Mouse (Mus musculus) right cerebral cortex, postnatal 36 days (tissue): ENCODE measurements around the gene Hectd4.

Experiments used
- DNase-seq, 2 experiments: peaks; one replicate each; pipeline ENCODE4 v3.0.0; 2022; ENCODE audit warnings: low spot score in 2 of 2, mixed read lengths in 1 of 2

Hectd4 gene

DNA sequence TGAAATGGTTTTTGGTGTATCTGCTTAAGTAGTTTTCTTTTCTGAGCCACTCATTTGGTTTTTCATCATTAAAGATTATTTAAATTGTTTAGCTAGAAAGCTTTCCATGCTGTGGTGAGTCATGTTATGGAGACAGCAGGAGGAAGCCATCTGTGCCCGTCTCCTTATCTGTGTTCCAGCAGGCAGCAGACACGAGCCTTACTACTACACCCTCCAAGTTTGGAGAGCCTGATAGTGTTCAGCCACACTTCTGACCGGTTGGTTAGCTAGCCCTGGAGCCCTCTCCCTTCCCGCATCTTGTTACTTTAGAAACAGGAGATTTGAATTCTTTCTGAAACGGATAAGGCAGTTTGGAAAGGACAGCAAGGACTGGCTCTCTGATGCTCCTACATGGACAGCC is 16.2 kb downstream of the Hectd4 start:
- DNase-seq: peak; percentile 49 to 66

DNA sequence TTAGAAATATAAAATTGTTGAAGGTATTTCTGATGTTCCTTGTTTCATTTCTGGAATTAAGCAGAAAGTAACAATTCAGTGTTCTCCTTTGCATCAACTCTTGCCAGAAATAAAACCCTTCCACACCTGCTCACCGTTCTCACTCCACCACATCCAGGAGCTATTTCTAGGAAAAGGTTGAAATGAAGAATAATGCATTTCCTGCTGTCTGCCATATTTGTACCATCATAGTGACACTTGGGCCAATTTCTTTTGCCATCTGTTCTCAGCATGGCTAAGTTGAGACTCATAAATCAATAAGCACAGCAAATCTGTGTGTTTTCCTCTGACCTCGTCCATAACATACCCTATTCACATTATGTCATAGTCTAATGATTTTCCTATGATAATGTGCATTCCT is 18.2 kb downstream of the Hectd4 start:
- no peak for DNase-seq

DNA sequence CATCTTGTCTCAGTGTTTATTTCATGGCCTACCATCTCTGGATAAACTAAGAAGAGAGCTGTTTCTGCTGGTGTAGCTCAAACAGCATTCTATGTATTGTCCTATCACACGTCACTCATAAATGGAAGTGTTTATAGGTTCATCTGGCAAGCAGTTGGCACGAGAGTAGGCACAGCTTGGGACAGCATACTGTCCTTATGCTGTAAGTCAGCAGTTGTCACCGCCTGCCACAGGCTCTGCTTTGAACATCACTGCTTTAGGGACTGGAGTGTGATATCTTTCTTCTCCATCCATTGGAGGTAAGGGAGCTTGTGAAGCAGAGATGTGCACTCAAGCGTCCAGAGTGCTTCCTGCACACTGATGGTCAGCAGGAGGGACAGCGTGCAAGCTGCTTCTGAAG is 19.8 kb downstream of the Hectd4 start:
- no peak for DNase-seq

DNA sequence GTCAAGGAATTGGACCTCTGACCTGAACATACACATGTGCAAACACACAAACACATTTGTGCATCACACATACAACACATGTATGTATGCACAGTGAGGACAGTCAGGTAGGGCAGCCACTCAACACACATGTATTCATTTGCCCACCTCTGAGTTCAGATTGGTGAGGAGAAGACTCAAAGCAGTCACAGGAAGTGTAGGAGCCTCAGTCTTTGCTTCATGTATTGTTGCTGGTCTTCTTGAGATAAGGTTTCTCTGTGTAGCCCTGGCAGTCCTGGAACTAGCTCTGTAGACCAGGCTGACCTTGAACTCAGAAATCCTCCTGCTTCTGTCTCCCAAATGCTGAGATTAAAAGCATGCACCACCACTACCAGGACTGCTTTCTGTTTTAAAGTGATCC is 21.2 kb downstream of the Hectd4 start:
- DNase-seq: no peak

DNA sequence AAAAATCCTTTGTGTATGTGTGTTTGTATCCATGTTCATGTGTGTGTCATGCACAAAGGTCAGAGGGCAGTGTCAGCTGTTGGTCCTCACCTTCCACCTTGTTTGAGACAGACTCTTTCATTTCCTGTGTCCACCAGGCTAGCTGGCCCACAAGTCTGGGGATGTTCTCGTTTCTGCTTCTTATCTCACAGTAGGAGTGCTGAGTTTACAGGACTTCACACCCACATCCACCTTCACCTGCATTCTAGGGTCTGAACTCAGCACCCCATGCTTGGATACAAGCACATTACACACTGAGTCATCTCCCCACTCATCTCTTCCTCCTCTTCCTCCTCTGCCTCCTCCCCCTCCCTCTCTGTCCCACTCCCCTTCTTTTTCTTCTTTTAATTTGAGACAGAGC is 22.2 kb downstream of the Hectd4 start:
- DNase-seq: no peak

DNA sequence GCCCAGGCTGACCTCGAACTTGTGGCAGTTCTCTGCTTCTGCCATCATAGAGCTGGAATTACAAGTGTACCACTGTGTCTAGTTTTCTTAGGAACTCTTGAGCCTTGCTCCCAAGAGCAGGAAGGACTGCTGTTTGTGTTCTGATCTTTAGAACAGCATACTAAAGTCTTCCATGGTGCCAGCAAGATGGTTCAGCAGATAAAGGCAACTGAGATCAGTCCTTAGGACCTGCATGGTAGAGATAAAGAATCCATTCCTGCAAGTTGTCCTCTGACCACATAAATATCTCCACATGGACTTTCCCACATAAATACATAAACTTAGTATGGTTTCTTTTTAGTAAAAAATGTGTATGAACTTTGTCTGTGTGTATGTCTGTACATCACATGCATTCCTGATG is 22.7 kb downstream of the Hectd4 start:
- DNase-seq: no peak

DNA sequence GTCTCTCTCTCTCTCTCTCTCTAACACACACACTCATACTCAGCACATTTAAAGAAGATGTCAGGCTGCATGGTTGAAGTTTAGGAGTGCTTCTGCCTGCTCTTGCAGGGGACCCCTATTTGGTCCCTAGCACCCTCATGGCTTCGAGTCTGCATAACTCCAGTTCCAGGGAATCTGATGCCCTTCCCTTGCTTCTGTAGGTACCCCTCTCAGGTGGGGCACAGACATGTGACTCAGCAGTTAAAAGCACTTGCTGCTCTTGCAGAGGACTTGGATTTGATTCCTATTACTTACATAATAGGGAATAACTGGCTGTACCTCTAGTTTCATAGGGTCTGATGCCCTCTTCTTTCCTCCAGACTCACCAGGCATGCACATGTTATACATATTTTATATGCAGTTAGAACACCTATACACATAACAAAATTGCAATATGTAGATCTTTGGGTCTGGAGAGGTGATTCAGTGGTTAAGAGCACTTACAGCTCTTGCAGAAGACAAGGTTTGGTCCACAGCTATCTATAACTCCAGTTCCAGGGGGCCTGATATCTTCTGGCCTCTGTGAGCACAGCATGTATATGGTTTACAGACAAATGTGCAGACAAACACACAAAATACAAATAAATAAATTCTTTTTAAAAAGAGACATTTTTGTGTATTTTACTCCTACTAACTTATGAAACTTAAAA is 23.8 kb downstream of the Hectd4 start:
- DNase-seq: no peak

DNA sequence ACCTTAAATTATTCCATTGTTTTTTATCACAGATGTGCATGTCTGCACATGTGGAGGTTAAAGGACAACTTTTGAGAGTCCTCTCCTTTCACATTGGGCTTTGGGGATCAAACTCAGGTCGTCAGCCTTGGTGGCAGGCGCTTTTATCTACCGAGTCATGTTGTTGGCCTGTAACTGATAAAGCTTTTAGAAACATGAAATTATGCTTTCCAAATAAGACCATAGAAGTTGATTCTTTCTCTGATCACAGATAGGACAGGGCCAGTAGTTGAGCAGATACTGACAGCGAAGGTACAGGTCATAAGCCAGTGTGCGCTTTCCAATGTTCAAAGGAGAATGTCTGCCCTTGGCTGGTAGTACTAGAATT is 24.3 kb downstream of the Hectd4 start:
- no peak for DNase-seq

DNA sequence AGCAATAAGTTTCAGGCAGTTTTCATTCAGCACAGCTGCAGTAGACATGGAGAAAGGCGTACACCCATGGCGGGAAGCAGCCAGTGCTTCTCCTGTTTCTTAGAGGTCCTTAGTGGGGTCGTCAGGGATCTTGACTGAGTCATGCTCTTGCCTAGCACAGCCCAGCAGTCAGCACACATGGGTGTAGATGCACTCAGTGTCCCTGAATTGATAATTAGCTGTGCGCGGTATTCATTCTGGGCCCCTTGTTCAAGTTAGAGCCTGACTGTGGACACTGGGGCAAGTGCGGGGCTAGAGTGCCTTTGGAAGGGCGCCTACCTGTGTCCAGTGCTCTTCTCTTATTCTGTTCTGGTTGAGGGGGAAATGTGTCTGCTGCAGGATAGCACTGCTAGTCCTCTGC is 25.2 kb downstream of the Hectd4 start:
- no peak for DNase-seq

DNA sequence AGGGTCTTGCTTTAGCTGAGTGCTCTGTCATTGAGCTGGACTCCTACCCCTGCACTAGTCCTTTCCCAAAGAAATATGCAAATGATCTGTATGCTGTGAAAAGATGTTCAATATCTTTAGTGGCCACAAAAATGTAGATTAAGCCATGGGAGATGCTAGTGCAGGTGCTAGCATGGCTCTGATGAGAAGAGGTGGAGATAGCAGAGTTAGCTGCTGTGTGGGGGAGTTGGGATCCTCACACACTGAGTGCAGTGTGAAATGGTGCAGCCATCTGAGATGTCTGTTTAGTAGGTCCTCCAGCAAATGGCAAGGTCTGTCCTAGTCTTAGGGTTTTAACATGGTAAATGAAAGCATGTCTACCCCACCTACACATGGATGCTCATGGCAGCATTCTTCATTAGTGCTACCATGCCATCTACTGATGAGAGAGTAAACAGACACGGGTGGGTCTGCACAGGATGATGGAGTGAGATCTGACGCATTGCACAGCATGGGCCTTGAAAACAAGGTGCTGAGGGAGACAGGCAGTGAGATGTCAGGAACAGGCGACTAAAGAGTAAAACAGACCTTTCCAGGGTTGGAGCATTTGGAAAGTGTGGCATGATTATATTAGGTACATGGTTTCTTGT is 28.9 kb downstream of the Hectd4 start:
- DNase-seq: no peak

DNA sequence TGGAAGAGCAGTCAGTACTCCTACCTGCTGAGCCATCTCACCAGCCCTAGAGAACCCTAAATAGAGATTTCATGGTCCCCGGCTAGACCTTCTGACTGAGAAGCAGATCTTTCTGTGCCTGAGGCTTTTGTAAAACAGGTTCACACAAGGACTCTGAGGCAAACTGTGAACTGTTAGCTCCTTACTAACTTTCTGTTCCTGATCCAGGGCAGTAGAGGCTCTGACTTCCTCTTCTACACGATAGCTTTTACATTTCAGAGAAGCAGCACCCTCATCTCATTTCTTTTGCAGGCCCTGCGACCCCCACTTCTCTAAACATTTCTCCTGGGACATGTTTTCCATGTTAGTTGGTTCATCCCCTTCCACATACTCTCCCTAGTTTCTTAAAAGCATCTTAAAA is 29.7 kb downstream of the Hectd4 start:
- no peak for DNase-seq

DNA sequence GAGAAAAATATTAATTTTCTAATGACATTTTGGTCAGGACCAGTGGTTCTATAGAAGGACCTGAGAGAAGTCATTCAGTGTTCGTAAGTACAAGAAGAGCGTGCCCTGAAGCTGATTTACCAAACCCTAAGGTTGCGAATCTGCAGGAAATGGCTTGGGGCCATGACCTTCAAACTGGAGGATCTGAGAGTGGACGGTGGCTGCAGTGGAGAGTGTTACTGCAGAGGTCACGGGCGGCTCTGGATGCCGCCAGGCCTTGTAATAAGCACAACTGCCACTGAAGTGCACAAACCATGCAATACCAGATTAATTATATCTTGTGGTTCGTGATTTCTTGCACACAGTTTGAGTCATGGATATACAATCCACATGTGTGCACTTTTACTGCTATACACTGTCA is 31.8 kb downstream of the Hectd4 start:
- DNase-seq: no peak

DNA sequence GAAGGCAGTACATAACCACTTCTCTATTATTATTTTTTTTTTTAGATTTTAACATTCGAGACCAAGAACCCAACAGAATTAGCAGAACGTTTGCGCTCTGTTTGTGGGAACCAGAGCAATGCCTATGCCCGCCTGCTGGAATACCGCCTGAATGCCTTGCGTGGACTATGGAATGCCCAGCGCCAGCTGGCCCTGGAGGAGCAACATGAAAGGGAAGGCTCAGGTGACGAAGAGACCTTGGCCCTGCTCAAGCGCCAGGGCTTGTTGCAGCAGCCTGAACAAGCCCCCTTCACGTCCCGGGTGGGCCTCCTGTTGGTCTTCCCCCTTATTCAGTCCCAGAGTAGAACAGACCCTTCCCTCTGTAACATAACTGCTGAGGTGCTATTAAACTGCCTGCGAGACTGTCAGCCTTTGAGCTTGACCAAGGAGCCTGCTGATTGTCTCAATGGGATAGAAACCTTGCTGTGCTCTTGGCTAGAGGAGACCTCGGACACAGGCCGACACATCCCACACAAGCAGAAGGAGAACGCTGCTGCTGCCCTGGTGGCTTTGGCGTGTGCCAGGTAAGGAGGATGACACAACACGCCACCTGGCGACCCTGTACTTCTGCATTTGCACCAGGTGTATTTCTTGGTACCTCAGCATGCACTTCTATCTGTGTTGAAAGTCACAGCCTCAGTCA is 33.9 kb downstream of the Hectd4 start:
- DNase-seq: no peak

DNA sequence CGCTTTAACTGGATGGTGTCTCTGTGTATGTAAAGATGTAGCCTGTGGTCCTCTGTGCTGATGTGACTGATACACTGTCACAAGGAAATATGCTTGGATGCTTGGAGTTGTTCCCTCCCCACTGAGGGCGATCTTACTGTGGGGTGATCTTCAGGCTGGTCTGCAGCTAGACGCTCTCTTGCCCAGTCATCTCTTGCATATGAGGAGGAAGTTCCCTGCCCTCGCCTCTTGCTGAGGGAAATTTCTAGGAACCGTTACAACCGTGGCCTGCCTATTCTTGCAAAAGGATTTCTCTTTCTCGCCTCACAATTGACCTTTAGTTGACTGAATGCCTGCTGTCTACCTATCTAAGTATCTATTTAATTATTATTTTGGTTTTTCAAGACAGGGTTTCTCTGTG is 35.0 kb downstream of the Hectd4 start:
- no peak for DNase-seq

DNA sequence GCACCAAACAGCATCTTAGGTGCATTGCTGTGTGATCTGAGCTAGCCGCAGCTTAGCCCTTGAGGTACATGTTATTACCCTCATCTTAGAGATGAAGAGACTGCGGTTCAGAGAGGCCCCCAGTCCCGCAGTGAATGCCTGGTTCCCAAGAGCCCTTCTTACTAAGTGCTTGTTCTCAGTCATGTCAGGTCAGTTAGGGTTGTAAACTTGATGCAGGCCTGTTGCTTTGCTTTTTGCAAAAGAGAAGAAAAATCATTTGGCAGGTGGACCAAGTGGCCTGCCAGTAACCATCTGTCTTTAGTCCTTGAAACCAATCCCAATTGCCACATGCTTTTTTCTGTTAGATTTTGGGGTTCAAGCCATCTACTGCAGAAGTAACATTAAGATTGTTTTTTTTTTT is 41.8 kb downstream of the Hectd4 start:
- DNase-seq: no peak

DNA sequence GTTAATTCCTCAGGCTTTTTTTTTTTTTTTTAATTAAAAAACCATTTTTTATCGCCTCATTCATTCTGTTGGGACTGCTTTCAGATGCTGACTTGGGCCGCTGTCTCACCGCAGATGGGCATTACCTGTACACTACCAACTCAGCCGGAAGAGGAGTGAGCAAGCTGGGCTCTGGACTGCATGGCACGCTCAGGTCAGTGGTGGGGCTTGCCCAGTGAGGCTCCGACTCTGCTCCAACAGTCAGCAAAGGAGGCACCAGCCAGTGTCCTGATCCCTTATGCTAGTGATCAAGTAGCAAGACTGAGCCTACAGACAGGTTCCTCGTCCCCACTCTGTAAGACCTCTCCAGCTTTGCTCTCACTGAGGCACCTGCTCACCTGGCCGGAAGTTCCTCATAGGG is 42.4 kb downstream of the Hectd4 start:
- no peak for DNase-seq

DNA sequence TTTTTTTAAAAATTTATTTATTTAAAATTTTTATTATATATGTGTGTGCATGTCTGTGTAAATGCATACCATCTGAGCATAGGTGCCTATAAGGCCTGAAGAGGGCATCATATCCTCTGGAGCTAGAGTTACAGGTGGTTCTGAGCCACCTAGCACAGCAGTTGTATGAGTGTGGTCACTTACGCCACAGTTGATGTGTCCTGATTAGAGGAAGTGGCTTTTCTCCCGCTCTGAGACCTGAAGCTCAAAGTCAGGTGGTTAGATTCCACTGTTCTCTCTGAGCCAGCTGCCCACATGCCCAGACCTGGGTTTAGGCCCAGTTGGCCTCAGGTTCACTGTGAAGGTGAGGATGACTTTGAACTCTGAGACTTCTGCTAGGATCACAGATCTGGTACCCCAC is 44.6 kb downstream of the Hectd4 start:
- DNase-seq: no peak

DNA sequence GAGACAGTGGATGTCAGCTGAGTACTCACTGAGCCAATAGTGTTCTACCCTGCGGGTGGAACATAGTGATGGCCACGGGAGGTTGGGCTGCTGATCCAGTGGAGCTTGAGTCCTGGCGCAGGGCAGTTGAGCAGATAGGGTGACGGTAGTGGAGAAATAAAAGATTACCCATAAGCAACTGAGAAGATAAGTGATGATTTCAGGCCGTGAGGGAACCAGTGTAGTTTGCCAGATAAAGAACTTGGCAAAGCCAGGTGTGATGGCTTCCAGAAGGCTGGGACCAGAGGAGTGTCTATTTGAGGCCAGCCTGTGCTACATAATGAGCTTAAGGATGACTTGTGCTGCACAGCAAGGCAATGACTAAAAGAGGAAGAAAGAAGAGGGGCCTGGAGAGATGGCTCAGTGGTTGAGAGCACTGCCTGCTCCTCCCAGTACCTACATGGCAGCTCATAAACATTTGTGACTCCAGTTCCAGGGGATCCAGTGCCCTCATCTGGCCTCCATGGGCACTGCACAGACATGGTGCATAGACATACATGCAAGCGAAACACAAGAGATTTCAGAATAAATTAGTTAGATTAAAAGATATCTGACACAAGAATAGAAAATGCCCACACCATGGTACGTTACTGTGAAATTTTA is 46.8 kb downstream of the Hectd4 start:
- no peak for DNase-seq

DNA sequence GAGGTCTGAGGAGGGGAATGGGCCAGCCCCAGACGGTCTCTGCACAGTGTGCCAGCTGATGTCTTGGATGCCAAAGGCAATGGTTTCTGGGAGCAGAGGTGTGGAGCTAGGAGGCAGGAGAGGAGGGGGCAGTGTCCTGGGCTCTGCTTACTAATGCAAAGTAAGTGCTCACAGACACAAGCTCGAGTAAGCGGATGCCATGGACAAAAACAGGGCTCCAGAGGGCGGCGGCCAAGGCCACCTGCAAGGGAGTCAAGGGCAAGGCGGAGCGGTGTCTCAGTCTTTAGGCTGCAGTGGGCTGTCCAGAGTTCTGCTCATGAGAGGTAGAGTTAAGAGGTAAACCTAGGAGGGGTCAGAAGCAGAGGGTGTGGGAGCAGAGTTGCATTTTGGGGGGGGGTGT is 51.0 kb downstream of the Hectd4 start:
- no peak for DNase-seq

DNA sequence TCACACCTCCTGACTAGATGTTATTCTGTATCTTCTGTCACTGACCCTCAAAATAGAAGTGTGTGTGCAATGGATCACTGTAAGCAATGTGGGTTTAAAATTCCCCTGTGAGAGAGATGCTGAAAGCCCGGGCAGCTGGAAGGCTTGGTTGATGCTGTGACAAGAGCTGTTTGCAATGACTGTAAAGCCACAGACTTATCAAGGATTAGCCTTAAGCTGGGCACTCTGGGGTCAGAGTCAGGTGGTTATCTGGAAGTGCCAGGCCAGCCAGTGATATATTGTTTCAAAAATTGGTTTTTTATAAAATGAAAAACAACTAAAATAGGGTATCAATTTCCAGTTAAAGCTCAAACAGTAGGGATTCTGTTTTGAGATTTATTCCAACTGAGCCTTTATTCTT is 56.8 kb downstream of the Hectd4 start:
- no peak for DNase-seq

DNA sequence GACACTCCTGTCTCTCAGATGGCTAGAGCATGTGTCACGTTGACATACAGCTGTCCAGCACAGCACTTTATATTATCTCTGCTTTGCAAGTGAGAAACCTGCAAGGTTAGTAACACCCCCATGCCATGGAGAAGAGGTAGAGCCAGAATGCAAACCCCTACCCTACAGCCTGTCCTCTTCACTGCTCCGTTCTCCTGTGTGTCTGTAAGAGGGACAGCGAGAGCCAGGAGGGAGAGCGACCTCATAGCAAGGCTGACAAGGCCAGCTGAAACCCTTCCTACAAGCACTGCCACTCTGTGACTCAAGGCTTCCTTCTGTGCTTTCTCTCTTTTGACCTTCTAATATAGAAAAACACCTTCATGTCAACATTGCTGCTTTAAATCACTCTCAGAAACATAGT is 60.4 kb downstream of the Hectd4 start:
- no peak for DNase-seq

DNA sequence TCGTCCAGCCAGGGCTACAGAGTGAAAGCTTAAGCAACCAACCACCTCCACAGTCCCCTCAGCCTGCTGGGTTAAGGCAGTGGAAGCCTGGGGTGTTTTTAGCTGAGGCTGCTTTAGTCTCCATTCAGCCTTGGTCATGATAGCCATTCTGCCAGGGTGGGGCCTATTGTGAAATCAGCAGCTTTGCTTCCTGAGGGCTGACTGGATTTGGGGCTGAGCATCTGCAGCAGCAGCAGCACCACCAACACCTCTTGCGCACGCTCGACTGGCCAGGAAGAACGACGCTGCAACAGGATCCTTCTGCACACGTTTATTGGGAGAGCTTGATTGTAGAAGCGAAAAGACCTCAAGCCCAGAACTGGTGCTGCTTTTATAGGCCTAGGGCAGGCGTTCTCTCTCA is 63.0 kb downstream of the Hectd4 start:
- no peak for DNase-seq

DNA sequence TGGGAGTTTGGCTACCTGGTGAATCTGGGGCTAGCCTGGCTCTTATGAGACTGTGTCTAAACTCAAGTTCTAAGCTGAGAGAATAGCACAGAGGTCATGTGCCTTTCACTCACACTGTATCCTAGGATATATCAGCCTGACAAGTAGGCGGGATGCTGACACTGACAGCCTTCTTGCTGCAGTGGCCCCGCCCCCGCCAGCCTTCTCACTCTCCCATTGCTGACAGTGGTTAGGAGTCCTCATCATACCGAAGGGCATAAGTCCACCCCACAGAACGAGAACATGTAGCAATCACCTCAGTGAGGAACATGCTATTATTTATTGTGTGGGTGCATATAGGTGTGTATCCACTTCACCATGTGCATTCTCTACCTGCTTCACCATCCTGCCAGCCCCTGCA is 64.8 kb downstream of the Hectd4 start:
- no peak for DNase-seq
